Mouse (Mus musculus) heart, postnatal 4 days (tissue): ENCODE data around the gene Gm26897. TPM values are rescaled to one million over a fixed set of nuclear protein-coding genes. Genes with fewer than 3 reads are reported as not detected.

Experiments used
- DNase-seq: peaks from one replicate; pipeline ENCODE4 v3.0.0; 2021
- total RNA-seq, 2 experiments: library from RNA; stranded (reverse); gene quantifications; 2 replicates each; pipeline ENCODE4 v1.2.3; 2021

The Gm26897 gene
- total RNA-seq, 2 experiments from 2014 or later: not detected

GRCm38 (mm10) chr5:111750092-111750491 is 16.4 kb downstream of the Gm26897 start:
- DNase-seq: no peak

- DNase-seq: no peak
These were observed 20.9 kb downstream of the Gm26897 start for GRCm38 (mm10) chr5:111754484-111755139.

- peak; percentile 26 for DNase-seq
These were observed 21.6 kb downstream of the Gm26897 start for GRCm38 (mm10) chr5:111755330-111755729.

GRCm38 (mm10) chr5:111760721-111761480 is 27.2 kb downstream of the Gm26897 start:
- DNase-seq: peak; percentile 30

GRCm38 (mm10) chr5:111761574-111761973 is 27.9 kb downstream of the Gm26897 start:
- DNase-seq: peak; percentile 25

GRCm38 (mm10) chr5:111762085-111762484 is 28.4 kb downstream of the Gm26897 start:
- DNase-seq: peak; percentile 76

- no peak for DNase-seq
These were observed 32.1 kb downstream of the Gm26897 start for GRCm38 (mm10) chr5:111765671-111766290.

- DNase-seq: no peak
These were observed 33.0 kb downstream of the Gm26897 start for GRCm38 (mm10) chr5:111766696-111767095.

- DNase-seq: peak; percentile 67
These were observed 36.5 kb downstream of the Gm26897 start for GRCm38 (mm10) chr5:111770266-111770665.

GRCm38 (mm10) chr5:111772127-111772526 is 38.4 kb downstream of the Gm26897 start:
- no peak for DNase-seq

GRCm38 (mm10) chr5:111772591-111773406 is 39.1 kb downstream of the Gm26897 start:
- DNase-seq: no peak

GRCm38 (mm10) chr5:111773407-111773733 is 39.6 kb downstream of the Gm26897 start:
- DNase-seq: no peak

GRCm38 (mm10) chr5:111776246-111776645 is 42.5 kb downstream of the Gm26897 start:
- DNase-seq: no peak

- DNase-seq: no peak
These were observed 44.4 kb downstream of the Gm26897 start for GRCm38 (mm10) chr5:111778093-111778492.

- DNase-seq: no peak
These were observed 46.2 kb downstream of the Gm26897 start for GRCm38 (mm10) chr5:111779776-111780485.
